Mouse (Mus musculus) layer of hippocampus, adult 2 months (tissue): ENCODE data around the gene Npb. TPM values are rescaled to one million over a fixed set of nuclear protein-coding genes. Genes with fewer than 3 reads are reported as not detected.

Source experiments
- DNase-seq, 2 experiments: peaks; one replicate each; pipeline ENCODE4 v3.0.0; 2022; ENCODE audit warnings: low spot score in 2 of 2
- H3K27ac ChIP-seq: fragments of 200-600 bp; 2 replicates; pipeline ENCODE4 v1.8.1; 2022
- H3K4me3 ChIP-seq: fragments of 200-600 bp; 2 replicates; pipeline ENCODE4 v1.8.1; 2022; ENCODE audit warnings: mild to moderate bottlenecking
- CTCF ChIP-seq: fragments of 200-600 bp; conservative IDR thresholded peaks from 2 replicates; pipeline ENCODE4 v1.8.1; 2022; ENCODE audit warnings: antibody characterized with exemption, mild to moderate bottlenecking, moderate library complexity
- microRNA-seq, 2 experiments: library from miRNA; unstranded; fragments of <30 nt; microRNA quantifications; one replicate each; pipeline ENCODE4 v1.2.0; 2021
- total RNA-seq, 2 experiments: library from RNA; stranded (reverse); gene quantifications; 2 replicates each; pipeline ENCODE4 v1.2.3; 2021

Gene Npb
- total RNA-seq, 2 experiments from 2014 or later, result 1.3 to 1.7 TPM

- no peak for DNase-seq
- Histone ChIP-seq H3K4me3 (no peak overlapping the region), H3K27ac (no peak overlapping the region)
- no peak for TF ChIP-seq CTCF
Observed at GRCm38 (mm10) chr11:120654741-120655140, 46.5 kb downstream of the Npb start.

- no peak for TF ChIP-seq CTCF
- Histone ChIP-seq H3K27ac (no peak overlapping the region), H3K4me3 (no peak overlapping the region)
- DNase-seq, result no peak
Observed at GRCm38 (mm10) chr11:120657301-120657700, 49.0 kb downstream of the Npb start.

Small RNA genes lying within 50 kb of the gene (microRNA-seq; reads per million reads assigned to microRNA genes)
- 0.32 to 2.4 reads per million in 2 experiments for gene Mir6936

Other genes with a start within 250 kb of the Npb start
- gene Fscn2, start 246.9 kb upstream of the Npb start, total RNA-seq, result 1 to 10 TPM in 1 of 2 experiments, under 1 TPM in 1; 0.69 to 1.1 TPM
- 10 to 100 TPM; 17.7 to 19.5 TPM for gene Faap100, start 229.7 kb upstream of the Npb start, total RNA-seq
- 10 to 100 TPM; 64.1 to 70.1 TPM for gene Nploc4, start 170.8 kb upstream of the Npb start, total RNA-seq
- under 1 TPM in 1 of 2 experiments, not detected in 1; 0.20 TPM for gene Tspan10, start 165.8 kb upstream of the Npb start, total RNA-seq
- gene Pde6g, start 155.0 kb upstream of the Npb start, total RNA-seq, result under 1 TPM in 1 of 2 experiments, not detected in 1; 0.44 TPM
- gene Oxld1, start 150.4 kb upstream of the Npb start, total RNA-seq, result 10 to 100 TPM; 17.7 to 19.0 TPM
- 10 to 100 TPM; 20.0 to 32.3 TPM for gene Ccdc137, start 150.4 kb upstream of the Npb start, total RNA-seq
- gene Arl16, start 140.9 kb upstream of the Npb start, total RNA-seq, result 10 to 100 TPM; 52.0 to 54.8 TPM
- 10 to 100 TPM; 63.2 to 68.1 TPM for gene Mrpl12, start 123.9 kb upstream of the Npb start, total RNA-seq
- gene Slc25a10, start 116.6 kb upstream of the Npb start, total RNA-seq, result 10 to 100 TPM; 19.8 to 22.3 TPM
- gene Gcgr, start 77.8 kb upstream of the Npb start, total RNA-seq, result not detected
- gene Mcrip1, start 58.8 kb upstream of the Npb start, total RNA-seq, result 10 to 100 TPM; 65.2 to 67.6 TPM
- gene Ppp1r27, start 57.3 kb upstream of the Npb start, total RNA-seq, result not detected
- 100 to 1,000 TPM; 106 to 118 TPM for gene P4hb, start 35.2 kb upstream of the Npb start, total RNA-seq
- gene Arhgdia, start 26.9 kb upstream of the Npb start, total RNA-seq, result 100 to 1,000 TPM; 270 to 277 TPM
- gene Alyref, start 10.1 kb upstream of the Npb start, total RNA-seq, result 10 to 100 TPM; 58.0 to 66.8 TPM
- 10 to 100 TPM; 87.1 to 89.6 TPM for gene Anapc11, start 10.1 kb upstream of the Npb start, total RNA-seq
- gene Pcyt2, start 9.5 kb downstream of the Npb start, total RNA-seq, result 100 to 1,000 TPM; 128 to 142 TPM
- 10 to 100 TPM; 42.9 to 46.4 TPM for gene Sirt7, start 16.8 kb downstream of the Npb start, total RNA-seq
- 10 to 100 TPM; 71.6 to 80.3 TPM for gene Mafg, start 25.1 kb downstream of the Npb start, total RNA-seq
- gene Pycr1, start 35.3 kb downstream of the Npb start, total RNA-seq, result 1 to 10 TPM; 1.3 to 1.8 TPM
- gene Myadml2, start 39.7 kb downstream of the Npb start, total RNA-seq, result 1 to 10 TPM; 3.9 to 8.7 TPM
- gene Notum, start 52.7 kb downstream of the Npb start, total RNA-seq, result 1 to 10 TPM; 4.7 to 5.4 TPM
- 10 to 100 TPM; 50.7 to 53.2 TPM for gene Aspscr1, start 64.5 kb downstream of the Npb start, total RNA-seq
- gene Cenpx, start 105.3 kb downstream of the Npb start, total RNA-seq, result 10 to 100 TPM; 13.1 to 16.9 TPM
- 10 to 100 TPM; 60.0 to 70.4 TPM for gene Lrrc45, start 105.4 kb downstream of the Npb start, total RNA-seq
- gene Rac3, start 113.0 kb downstream of the Npb start, total RNA-seq, result 10 to 100 TPM; 36.4 to 38.2 TPM
- 10 to 100 TPM in 1 of 2 experiments, 1 to 10 TPM in 1; 9.9 to 11.3 TPM for gene Dcxr, start 118.8 kb downstream of the Npb start, total RNA-seq
- gene Cbr2, start 123.6 kb downstream of the Npb start, total RNA-seq, result 1 to 10 TPM; 1.3 to 4.9 TPM
- gene Hmga1b, start 154.3 kb downstream of the Npb start, total RNA-seq, result 10 to 100 TPM; 20.8 to 24.1 TPM
- gene Rfng, start 175.7 kb downstream of the Npb start, total RNA-seq, result 10 to 100 TPM; 67.7 to 69.7 TPM
- gene Gps1, start 175.8 kb downstream of the Npb start, total RNA-seq, result 100 to 1,000 TPM; 150 to 153 TPM
- gene Dus1l, start 187.9 kb downstream of the Npb start, total RNA-seq, result 10 to 100 TPM; 45.6 to 46.2 TPM
- gene Fasn, start 216.1 kb downstream of the Npb start, total RNA-seq, result 100 to 1,000 TPM; 184 to 185 TPM